Mouse (Mus musculus): ENCODE measurements around the gene Vmn2r89. TPM values are rescaled to one million over a fixed set of nuclear protein-coding genes. Genes with fewer than 3 reads are reported as not detected.
"Not testable (repeated sequence)": the region's sequence is repeated elsewhere in the genome, so short reads cannot be mapped to it uniquely, and the experiment has no call there.

The Vmn2r89 gene
- polyA plus RNA-seq (2012; rRNA removed), result not detected in 2 replicates

- not testable (repeated sequence) for H3K4me1 ChIP-seq (ENCODE audit: control insufficient read depth, insufficient read depth, low read length); DNase-seq; H3K4me3 ChIP-seq (replicated peaks; ENCODE audit: extremely low read depth, low read depth, low read length)
- 64% methylated on average over 2 of the region's 2 CpGs for whole genome bisulfite sequencing
Measured at GRCm38 (mm10) chr14:51451557-51451956, at the start of gene Vmn2r89. Gene Vmn2r89, plus strand, starts transcription at chr14:51451857.

- Histone ChIP-seq H3K4me3 (replicated peaks; ENCODE audit: extremely low read depth, low read depth, low read length) (no peak within 1 kb of the TSS), H3K4me1 (ENCODE audit: control insufficient read depth, insufficient read depth, low read length) (no peaks in the 10 kb centered on the region)
- TF ChIP-seq CTCF (IDR thresholded peaks at IDR 0.05; ENCODE audit: insufficient read depth, low read length) (no peak), POLR2A (IDR thresholded peaks at IDR 0.05; ENCODE audit: borderline replicate concordance, extremely low read depth, low read depth, low read length) (no peak)
- no peak for DNase-seq
- whole genome bisulfite sequencing, result 73% methylated on average over 1 of the region's 1 CpGs
Measured at GRCm38 (mm10) chr14:51410520-51410919, 41.1 kb upstream of the Vmn2r89 start, which contains the start of gene Vmn2r88. Gene Vmn2r88, plus strand, starts transcription at chr14:51410820.

GRCm38 (mm10) chr14:51423885-51424284 lies 27.8 kb upstream of the Vmn2r89 start:
- WGBS, result 32% methylated on average over 2 of the region's 2 CpGs
- DNase-seq, result no peak
- no peaks in the 10 kb centered on the region for H3K4me1 ChIP-seq (ENCODE audit: control insufficient read depth, insufficient read depth, low read length)
- TF ChIP-seq POLR2A (IDR thresholded peaks at IDR 0.05; ENCODE audit: borderline replicate concordance, extremely low read depth, low read depth, low read length), result no peak
- TF ChIP-seq CTCF (IDR thresholded peaks at IDR 0.05; ENCODE audit: insufficient read depth, low read length), result no peak
- no peak overlapping the region for H3K4me3 ChIP-seq (replicated peaks; ENCODE audit: extremely low read depth, low read depth, low read length)

DNA sequence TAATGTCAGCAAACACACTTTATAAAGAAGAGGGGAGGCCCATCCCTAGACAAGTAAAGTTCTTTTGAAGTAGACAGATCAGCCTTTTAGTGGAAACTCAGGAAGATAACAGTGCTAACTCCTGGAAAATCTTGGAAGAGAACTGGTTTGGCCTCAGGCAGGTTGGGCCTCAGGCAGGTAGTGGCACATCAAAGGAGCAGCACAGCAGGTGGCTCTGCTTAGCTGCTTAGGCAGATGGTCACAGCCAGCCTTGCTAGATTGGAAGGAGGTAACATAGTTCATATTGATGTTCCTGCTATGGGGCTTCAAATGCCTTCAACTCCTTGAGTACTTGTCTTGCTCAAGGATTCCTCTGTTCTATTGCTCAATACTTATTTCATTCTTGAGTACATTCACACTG lies 21.5 kb upstream of the Vmn2r89 start:
- H3K4me3 ChIP-seq (replicated peaks; ENCODE audit: extremely low read depth, low read depth, low read length); H3K4me1 ChIP-seq (ENCODE audit: control insufficient read depth, insufficient read depth, low read length); DNase-seq: not testable (repeated sequence)

- no peak for DNase-seq
- Histone ChIP-seq H3K4me3 (replicated peaks; ENCODE audit: extremely low read depth, low read depth, low read length) (no peak overlapping the region), H3K4me1 (ENCODE audit: control insufficient read depth, insufficient read depth, low read length) (no peaks in the 10 kb centered on the region)
- WGBS, result 93% methylated on average over 16 of the region's 16 CpGs
- TF ChIP-seq POLR2A (IDR thresholded peaks at IDR 0.05; ENCODE audit: borderline replicate concordance, extremely low read depth, low read depth, low read length) (no peak), CTCF (IDR thresholded peaks at IDR 0.05; ENCODE audit: insufficient read depth, low read length) (no peak)
Measured at GRCm38 (mm10) chr14:51434546-51434945, 17.1 kb upstream of the Vmn2r89 start.

GRCm38 (mm10) chr14:51435020-51435419 lies 16.6 kb upstream of the Vmn2r89 start:
- DNase-seq, result no peak
- WGBS, result 97% methylated on average over 26 of the region's 26 CpGs
- TF ChIP-seq CTCF (IDR thresholded peaks at IDR 0.05; ENCODE audit: insufficient read depth, low read length) (no peak), POLR2A (IDR thresholded peaks at IDR 0.05; ENCODE audit: borderline replicate concordance, extremely low read depth, low read depth, low read length) (no peak)
- H3K4me3 ChIP-seq (replicated peaks; ENCODE audit: extremely low read depth, low read depth, low read length), result no peak overlapping the region
- no peaks in the 10 kb centered on the region for H3K4me1 ChIP-seq (ENCODE audit: control insufficient read depth, insufficient read depth, low read length)

DNA sequence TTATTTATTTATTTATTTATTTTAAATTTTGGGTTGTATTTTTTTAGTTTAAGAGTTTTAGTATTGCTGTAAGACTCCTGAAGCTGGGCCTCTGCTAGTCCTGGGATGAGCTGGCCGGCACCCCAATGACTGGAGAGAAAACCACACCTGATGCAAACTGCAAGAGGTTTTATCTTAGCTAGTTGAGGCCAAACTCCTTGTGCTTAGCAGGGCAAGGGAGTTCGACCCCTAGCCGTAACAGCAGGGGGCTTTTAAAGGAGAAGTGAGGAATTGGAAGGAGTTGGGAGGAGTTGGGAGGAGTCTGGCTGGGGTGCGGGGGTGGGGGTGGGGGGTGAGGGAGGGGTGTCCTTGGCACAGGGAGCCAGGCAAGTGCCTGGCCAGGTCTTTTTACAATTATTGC lies 12.7 kb upstream of the Vmn2r89 start:
- DNase-seq, result no peak
- H3K4me1 ChIP-seq (ENCODE audit: control insufficient read depth, insufficient read depth, low read length), result no peaks in the 10 kb centered on the region
- TF ChIP-seq CTCF (IDR thresholded peaks at IDR 0.05; ENCODE audit: insufficient read depth, low read length), result no peak
- TF ChIP-seq POLR2A (IDR thresholded peaks at IDR 0.05; ENCODE audit: borderline replicate concordance, extremely low read depth, low read depth, low read length), result no peak
- WGBS, result 84% methylated on average over 4 of the region's 4 CpGs
- no peak overlapping the region for H3K4me3 ChIP-seq (replicated peaks; ENCODE audit: extremely low read depth, low read depth, low read length)

GRCm38 (mm10) chr14:51480278-51480677 lies 28.6 kb downstream of the Vmn2r89 start:
- H3K4me1 ChIP-seq (ENCODE audit: control insufficient read depth, insufficient read depth, low read length); H3K4me3 ChIP-seq (replicated peaks; ENCODE audit: extremely low read depth, low read depth, low read length); DNase-seq: not testable (repeated sequence)
- 87% methylated on average over 10 of the region's 10 CpGs for WGBS

DNA sequence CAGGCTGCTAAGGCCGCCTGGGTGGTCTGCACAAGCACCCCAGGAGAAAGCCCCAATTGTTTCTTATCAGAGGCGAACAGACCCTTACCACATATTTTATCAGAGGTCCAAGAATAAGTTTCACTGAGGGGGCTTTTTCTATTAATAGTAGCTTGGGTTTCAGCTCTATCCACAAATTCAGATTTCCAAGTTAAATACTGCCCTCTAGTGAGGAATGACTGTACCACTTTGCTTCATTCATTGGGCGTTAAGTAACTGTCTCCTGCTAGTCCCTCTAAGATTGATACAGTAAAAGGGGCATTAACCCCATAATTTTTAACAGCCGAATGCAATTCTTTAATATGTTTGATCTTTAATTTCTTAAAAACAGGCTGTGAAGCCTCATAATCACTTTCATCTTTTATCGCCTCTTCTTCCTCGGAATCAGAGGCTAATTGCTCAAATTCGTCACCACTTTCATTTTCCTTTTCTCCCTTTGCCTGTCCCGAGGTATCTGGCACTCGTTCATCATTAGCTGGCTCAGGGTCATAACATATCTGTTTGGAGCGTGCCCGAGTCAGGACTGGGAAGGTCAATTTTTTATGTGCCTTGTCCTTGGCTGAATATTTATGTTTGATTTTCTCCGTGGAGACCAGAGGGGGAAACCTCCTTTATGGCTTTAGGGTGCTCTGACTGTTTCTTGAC lies 29.8 kb downstream of the Vmn2r89 start:
- H3K4me3 ChIP-seq (replicated peaks; ENCODE audit: extremely low read depth, low read depth, low read length); DNase-seq; H3K4me1 ChIP-seq (ENCODE audit: control insufficient read depth, insufficient read depth, low read length): not testable (repeated sequence)
- WGBS, result 71% methylated on average over 12 of the region's 12 CpGs

GRCm38 (mm10) chr14:51482051-51482715 lies 30.5 kb downstream of the Vmn2r89 start:
- H3K4me3 ChIP-seq (replicated peaks; ENCODE audit: extremely low read depth, low read depth, low read length), result no peak overlapping the region
- WGBS, result 52% methylated on average over 5 of the region's 5 CpGs
- DNase-seq, result no peak
- no peaks in the 10 kb centered on the region for H3K4me1 ChIP-seq (ENCODE audit: control insufficient read depth, insufficient read depth, low read length)
- TF ChIP-seq CTCF (IDR thresholded peaks at IDR 0.05; ENCODE audit: insufficient read depth, low read length) (no peak), POLR2A (IDR thresholded peaks at IDR 0.05; ENCODE audit: borderline replicate concordance, extremely low read depth, low read depth, low read length) (no peak)

DNA sequence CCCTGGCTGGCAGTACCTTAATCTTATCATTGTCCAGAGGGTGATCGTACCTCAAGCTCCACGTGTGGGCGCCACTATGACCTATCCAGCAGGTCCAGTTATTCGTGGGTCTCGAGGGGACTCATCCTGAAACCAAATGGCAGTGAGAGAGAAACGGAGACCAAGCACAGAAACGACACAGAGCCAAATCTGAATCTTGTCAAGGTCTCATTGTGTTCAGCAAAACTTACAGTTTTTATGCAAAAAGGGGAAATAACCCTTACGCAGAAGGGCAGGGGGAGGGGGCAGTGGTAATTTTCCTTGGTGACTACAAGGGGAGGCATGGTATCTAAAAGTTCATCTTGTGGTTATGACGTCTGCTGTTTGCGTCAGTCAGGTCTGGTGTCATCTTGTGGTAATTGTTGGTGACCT lies 31.3 kb downstream of the Vmn2r89 start:
- not testable (repeated sequence) for H3K4me1 ChIP-seq (ENCODE audit: control insufficient read depth, insufficient read depth, low read length); DNase-seq; H3K4me3 ChIP-seq (replicated peaks; ENCODE audit: extremely low read depth, low read depth, low read length)
- WGBS, result 73% methylated on average over 10 of the region's 10 CpGs

All from lung, adult 2 months (tissue).